In genomic region chr1:87264134-87265006, GRCm38 (mm10) we compare ENCODE assay signal across 8 mouse cellular contexts. TPM values are rescaled to one million over a fixed set of nuclear protein-coding genes. Genes with fewer than 3 reads are reported as not detected.
DNase-seq lines count a peak whose midpoint lies in the region; ATAC-seq lines count a peak whose summit lies in the region.

Gene Efhd1, plus strand, starts transcription at chr1:87264363.

- H3K4me1 ChIP-seq in forebrain, embryonic 14.5 days (ENCODE audit: control insufficient read depth, insufficient read depth, low read length) = peaks cover 9% of the 10 kb centered on the region
- peaks cover 22% of the 10 kb centered on the region for H3K4me1 ChIP-seq in hindbrain, embryonic 14.5 days (replicated peaks; ENCODE audit: control insufficient read depth, insufficient read depth, low read length)
- H3K4me1 ChIP-seq in limb, embryonic 11.5 days (ENCODE audit: control insufficient read depth, insufficient read depth, low read length) = no peaks in the 10 kb centered on the region
- H3K4me1 ChIP-seq in midbrain, embryonic 16.5 days (ENCODE audit: control insufficient read depth, insufficient read depth, low read length) = peaks cover 20% of the 10 kb centered on the region

- no peaks in the 10 kb centered on the region for H3K36me3 ChIP-seq in forebrain, embryonic 14.5 days (ENCODE audit: control insufficient read depth, insufficient read depth, low read length)
- H3K36me3 ChIP-seq in hindbrain, embryonic 14.5 days (replicated peaks; ENCODE audit: control insufficient read depth, insufficient read depth) = no peaks in the 10 kb centered on the region
- no peaks in the 10 kb centered on the region for H3K36me3 ChIP-seq in limb, embryonic 11.5 days (ENCODE audit: control insufficient read depth, insufficient read depth, low read length)
- H3K36me3 ChIP-seq in midbrain, embryonic 16.5 days (ENCODE audit: control insufficient read depth, insufficient read depth, low read length) = no peaks in the 10 kb centered on the region

- peak within 1 kb of the TSS; percentile 49 for H3K4me3 ChIP-seq in forebrain, embryonic 14.5 days (ENCODE audit: low read depth, low read length)
- peak within 1 kb of the TSS; percentile 44 for H3K4me3 ChIP-seq in hindbrain, embryonic 14.5 days (replicated peaks; ENCODE audit: low read length)
- H3K4me3 ChIP-seq in limb, embryonic 11.5 days (ENCODE audit: low read depth, low read length) = peak within 1 kb of the TSS; percentile 41
- peak within 1 kb of the TSS; percentile 46 for H3K4me3 ChIP-seq in midbrain, embryonic 16.5 days (ENCODE audit: low read depth, low read length)

- H3K9me3 ChIP-seq in forebrain, embryonic 14.5 days (replicated peaks; ENCODE audit: control insufficient read depth, low read length) = no peaks in the 10 kb centered on the region
- H3K9me3 ChIP-seq in hindbrain, embryonic 14.5 days (ENCODE audit: control insufficient read depth, low read length) = no peaks in the 10 kb centered on the region
- H3K9me3 ChIP-seq in limb, embryonic 11.5 days (ENCODE audit: control insufficient read depth, low read length) = no peaks in the 10 kb centered on the region
- H3K9me3 ChIP-seq in midbrain, embryonic 16.5 days (replicated peaks; ENCODE audit: control insufficient read depth, low read length, poor library complexity, severe bottlenecking) = no peaks in the 10 kb centered on the region

- peak within 1 kb of the TSS; percentile 62 for H3K9ac ChIP-seq in forebrain, embryonic 14.5 days (ENCODE audit: low read length)
- H3K9ac ChIP-seq in hindbrain, embryonic 14.5 days = peak within 1 kb of the TSS; percentile 46
- peak within 1 kb of the TSS; percentile 9; the same call in 1 of the 2 replicates for H3K9ac ChIP-seq in limb, embryonic 11.5 days (ENCODE audit: low read length)
- peak within 1 kb of the TSS; percentile 61 for H3K9ac ChIP-seq in midbrain, embryonic 16.5 days (ENCODE audit: low read depth, low read length)

- peak; percentile 59 for ATAC-seq in forebrain, embryonic 14.5 days
- peak; percentile 38; the same call in 1 of the 2 replicates for ATAC-seq in hindbrain, embryonic 14.5 days (ENCODE audit: low FRiP score)
- ATAC-seq in limb, embryonic 11.5 days (ENCODE audit: insufficient number of reproducible peaks, low FRiP score, low TSS enrichment, low read depth) = peak; percentile 37; the same call in 1 of the 2 replicates
- ATAC-seq in midbrain, embryonic 16.5 days = peak; percentile 50
- no peak for ATAC-seq in activated CD4-positive, CD25-positive, alpha-beta regulatory T cell, adult 4 months

- peak within 1 kb of the TSS; percentile 99 for H3K4me2 ChIP-seq in forebrain, embryonic 14.5 days (ENCODE audit: low read length)
- peak within 1 kb of the TSS; percentile 97 for H3K4me2 ChIP-seq in hindbrain, embryonic 14.5 days (replicated peaks)
- H3K4me2 ChIP-seq in limb, embryonic 11.5 days (ENCODE audit: low read depth, severe bottlenecking) = peak within 1 kb of the TSS; percentile 96
- peak within 1 kb of the TSS; percentile 93 for H3K4me2 ChIP-seq in midbrain, embryonic 16.5 days (ENCODE audit: low read length)

- WGBS in forebrain, embryonic 14.5 days = under 1% methylated on average over 70 of the region's 70 CpGs
- under 1% methylated on average over 70 of the region's 70 CpGs for WGBS in hindbrain, embryonic 14.5 days
- under 1% methylated on average over 70 of the region's 70 CpGs for WGBS in limb, embryonic 11.5 days
- WGBS in midbrain, embryonic 16.5 days = under 1% methylated on average over 70 of the region's 70 CpGs

- no peak within 1 kb of the TSS for H3K27ac ChIP-seq in forebrain, embryonic 14.5 days (ENCODE audit: low read depth, low read length)
- no peak within 1 kb of the TSS for H3K27ac ChIP-seq in hindbrain, embryonic 14.5 days
- no peak within 1 kb of the TSS for H3K27ac ChIP-seq in limb, embryonic 11.5 days (replicated peaks; ENCODE audit: low read depth, low read length)
- no peak within 1 kb of the TSS for H3K27ac ChIP-seq in midbrain, embryonic 16.5 days (ENCODE audit: low read length)

- H3K27me3 ChIP-seq in forebrain, embryonic 14.5 days (replicated peaks; ENCODE audit: control insufficient read depth, insufficient read depth, low read length) = peaks cover 37% of the 10 kb centered on the region
- H3K27me3 ChIP-seq in hindbrain, embryonic 14.5 days (ENCODE audit: control insufficient read depth, insufficient read depth, low read length) = peaks cover 65% of the 10 kb centered on the region
- H3K27me3 ChIP-seq in limb, embryonic 11.5 days (ENCODE audit: control insufficient read depth, insufficient read depth, low read length) = peaks cover 52% of the 10 kb centered on the region
- peaks cover 43% of the 10 kb centered on the region for H3K27me3 ChIP-seq in midbrain, embryonic 16.5 days (ENCODE audit: control insufficient read depth, insufficient read depth, low read depth, low read length)

- peak in 1 of 2 experiments; percentile 34 for DNase-seq in left cerebral cortex, adult 18-20 months (ENCODE audit: low spot score in 2 of 2)
- no peak for DNase-seq in left cerebral cortex, adult 9 months (ENCODE audit: low spot score in 2 of 2)
- DNase-seq in adrenal gland, adult 8-10 months = peak; percentile 65
- DNase-seq in forebrain, embryonic 14.5 days (ENCODE audit: low spot score) = peak; percentile 38
- DNase-seq in hindbrain, embryonic 14.5 days (ENCODE audit: low spot score) = no peak
- DNase-seq in limb, embryonic 11.5 days (ENCODE audit: low spot score) = peak; percentile 72

RNA-seq across cellular contexts. Expression of gene Efhd1, which starts in this region (rescaled TPM):
- 10 to 100 TPM; 12.6 to 14.7 TPM for total RNA-seq in left cerebral cortex, adult 18-20 months (2021)
- 100 to 1,000 TPM; 293 to 561 (median 377) TPM for total RNA-seq in adrenal gland, adult 8-10 months (2022)
- 0.48 and 0.68 TPM in 2 replicates for polyA plus RNA-seq in forebrain, embryonic 14.5 days (2014; fragmentation: Nextera tagmentation; extraction: Ambion mirVana)
- polyA plus RNA-seq in hindbrain, embryonic 14.5 days (2014; fragmentation: Nextera tagmentation; extraction: Ambion mirVana) = 1.6 and 1.7 TPM in 2 replicates
- 0.40 and 0.47 TPM in 2 replicates for polyA plus RNA-seq in limb, embryonic 11.5 days (2014; fragmentation: Nextera tagmentation; extraction: Ambion mirVana)
- polyA plus RNA-seq in midbrain, embryonic 16.5 days (2015; fragmentation: Nextera tagmentation; extraction: Ambion mirVana) = 0.36 and 1.4 TPM in 2 replicates
- not detected for polyA plus RNA-seq in activated CD4-positive, CD25-positive, alpha-beta regulatory T cell, adult 4 months (2017; shearing (Covaris generic))

Comparison
In these comparisons a context has a peak if more than half of its experiments do, and no peak if none do; other contexts are left out.
1. RNA of gene Efhd1 (total RNA-seq): 293 to 561 TPM in adrenal gland, adult 8-10 months; 12.6 to 14.7 TPM in left cerebral cortex, adult 18-20 months; every median in the first group is over 10 times any median in the second.
2. Peak in DNase-seq, ATAC-seq, H3K4me3 ChIP-seq, H3K9ac ChIP-seq and H3K4me2 ChIP-seq in forebrain, embryonic 14.5 days; RNA of the gene not detected or under 1 TPM.
3. Peak in DNase-seq, ATAC-seq, H3K4me3 ChIP-seq, H3K9ac ChIP-seq and H3K4me2 ChIP-seq in limb, embryonic 11.5 days; RNA of the gene not detected or under 1 TPM.
4. H3K9ac ChIP-seq: peak in every context shown above with its lines; median percentile 62 in forebrain, embryonic 14.5 days; 61 in midbrain, embryonic 16.5 days; 46 in hindbrain, embryonic 14.5 days; 9 in limb, embryonic 11.5 days.
5. Peak in every context shown above with its lines, with median percentiles within 50 percentile points of each other: H3K4me2 ChIP-seq and H3K4me3 ChIP-seq.